Mouse (Mus musculus): ENCODE results near the gene Mmrn1. TPM values are rescaled to one million over a fixed set of nuclear protein-coding genes. Genes with fewer than 3 reads are reported as not detected.

Gene Mmrn1
- total RNA-seq, 1 experiment from 2014 or later, result 88.3 TPM

Other genes with a start within 250 kb of the Mmrn1 start
- gene Snca, start 95.1 kb upstream of the Mmrn1 start, total RNA-seq (2017), result 5.3 and 12.9 TPM in 2 replicates

Data from hematopoietic stem cell, adult 5-6 weeks (primary cell).